Mouse (Mus musculus) neural tube, embryonic 14.5 days (tissue): Measurements from ENCODE around the gene Ap1s2. TPM values are rescaled to one million over a fixed set of nuclear protein-coding genes. Genes with fewer than 3 reads are reported as not detected.
A peak's percentile ranks its signal among the peaks of the same experiment; 100 is the strongest.

Experiments
- ATAC-seq: fragments of 200-750 bp; cut with Nextera tagmentation; 2 replicates; pipeline ENCODE4 v1.8.0; 2017; ENCODE audit warnings: low read depth, mild to moderate bottlenecking, moderate TSS enrichment, moderate library complexity
- H3K27ac ChIP-seq: fragments of 300-500 bp; sonication (generic); 2 replicates; pipeline ENCODE4 v1.5.1; 2014; ENCODE audit warnings: low read depth, mild to moderate bottlenecking, control low read depth, low read length, moderate library complexity, mixed read lengths
- H3K27me3 ChIP-seq: fragments of 300-500 bp; sonication (generic); 2 replicates; pipeline ENCODE4 v1.6.1; 2014; ENCODE audit warnings: low read length; ENCODE audit not compliant: control insufficient read depth, insufficient read depth
- H3K36me3 ChIP-seq: fragments of 300-500 bp; sonication (generic); 2 replicates; pipeline ENCODE4 v1.6.1; 2014; ENCODE audit warnings: low read length, mixed read lengths; ENCODE audit not compliant: control insufficient read depth, insufficient read depth
- H3K4me1 ChIP-seq: fragments of 300-500 bp; sonication (generic); 2 replicates; pipeline ENCODE4 v1.6.1; 2014; ENCODE audit warnings: low read length; ENCODE audit not compliant: control insufficient read depth, insufficient read depth
- H3K4me2 ChIP-seq: fragments of 300-500 bp; sonication (generic); 2 replicates; pipeline ENCODE4 v1.6.1; 2014; ENCODE audit warnings: mild to moderate bottlenecking, low read depth, low read length, control low read depth
- H3K4me3 ChIP-seq: fragments of 300-500 bp; sonication (generic); 2 replicates; pipeline ENCODE4 v1.5.1; 2014; ENCODE audit warnings: low read depth, low read length, control low read depth, mixed read lengths
- H3K9ac ChIP-seq: fragments of 300-500 bp; sonication (generic); replicated peaks from 2 replicates; pipeline ENCODE4 v1.6.1; 2014; ENCODE audit warnings: low read depth, mild to moderate bottlenecking, control low read depth, low read length, mixed read lengths
- H3K9me3 ChIP-seq: fragments of 300-500 bp; sonication (generic); 2 replicates; pipeline ENCODE4 v1.6.1; 2016; ENCODE audit warnings: low read length; ENCODE audit not compliant: control insufficient read depth
- WGBS: fragments of 180-500 bp; shearing (Covaris S2); extraction: QIAGEN DNeasy Blood & Tissue Kit; methylation state at CpG from one replicate; pipeline ENCODE4 v1.1.7; 2014; 5-methylcytosine and 5-hydroxymethylcytosine counted together
- polyA plus RNA-seq: library from polyadenylated mRNA; unstranded; fragments of >200 nt; fragmentation: Nextera tagmentation; extraction: Ambion mirVana; gene quantifications from 2 replicates; pipeline ENCODE4 v1.2.1, GENCODE M21; 2014

Gene Ap1s2
- polyA plus RNA-seq, result 136 and 198 TPM in 2 replicates

DNA sequence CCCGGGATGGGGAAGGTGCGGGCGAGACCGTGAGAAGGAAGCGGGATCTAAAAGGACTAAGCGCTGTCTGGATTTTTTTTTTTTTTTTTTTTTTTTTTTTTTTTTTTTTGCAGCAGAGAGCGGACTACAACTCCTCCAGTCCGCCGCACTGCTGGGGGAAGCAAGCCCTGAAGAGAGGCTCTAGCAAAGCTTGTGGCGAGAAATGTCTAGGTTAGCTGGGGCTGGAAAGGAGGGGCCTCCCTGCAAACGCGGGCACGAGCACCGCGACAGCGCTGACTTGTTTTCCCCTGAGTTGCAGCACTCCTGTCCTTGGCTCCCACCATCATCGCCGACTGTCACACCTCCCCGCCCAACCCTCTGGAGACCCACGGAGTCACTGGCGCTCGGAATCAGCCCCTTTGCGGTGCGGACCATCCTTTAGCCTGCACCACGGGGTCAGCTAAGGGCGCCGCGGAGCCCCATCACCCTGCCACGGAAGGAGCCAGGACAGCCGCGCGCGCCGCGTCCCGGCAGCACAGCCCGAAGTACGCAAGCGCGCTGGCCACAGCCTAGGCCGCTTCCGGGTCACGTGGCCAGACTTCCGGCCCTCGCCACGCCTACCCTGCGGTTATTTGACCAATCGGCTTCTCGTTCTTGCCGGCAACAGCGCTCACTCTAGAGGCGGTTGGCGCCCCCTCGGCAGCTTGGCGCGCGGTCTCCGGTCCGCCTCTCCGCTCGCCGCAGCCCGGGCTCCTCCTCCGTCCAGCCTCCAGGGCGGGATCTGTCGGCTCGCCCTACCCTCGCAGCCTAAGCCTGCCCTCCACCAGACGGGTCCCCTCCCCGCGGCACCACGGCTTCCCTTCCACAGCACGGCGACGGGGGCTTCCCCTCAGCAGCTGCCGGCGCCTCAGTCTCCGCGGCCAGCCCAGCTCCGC lies at the start of gene Ap1s2:
Gene Ap1s2, plus strand, starts transcription at position 681 of the 914 bp plus-strand sequence.
- Histone ChIP-seq H3K4me1 (no peaks in the 10 kb centered on the region), H3K36me3 (no peaks in the 10 kb centered on the region), H3K4me2 (peak within 1 kb of the TSS; percentile 50), H3K27me3 (no peaks in the 10 kb centered on the region), H3K27ac (peak within 1 kb of the TSS; percentile 80), H3K4me3 (peak within 1 kb of the TSS; percentile 58), H3K9me3 (no peaks in the 10 kb centered on the region), H3K9ac (peak within 1 kb of the TSS; percentile 55)
- WGBS, result 19% methylated on average over 77 of the region's 80 CpGs
- peak; percentile 99 for ATAC-seq

DNA sequence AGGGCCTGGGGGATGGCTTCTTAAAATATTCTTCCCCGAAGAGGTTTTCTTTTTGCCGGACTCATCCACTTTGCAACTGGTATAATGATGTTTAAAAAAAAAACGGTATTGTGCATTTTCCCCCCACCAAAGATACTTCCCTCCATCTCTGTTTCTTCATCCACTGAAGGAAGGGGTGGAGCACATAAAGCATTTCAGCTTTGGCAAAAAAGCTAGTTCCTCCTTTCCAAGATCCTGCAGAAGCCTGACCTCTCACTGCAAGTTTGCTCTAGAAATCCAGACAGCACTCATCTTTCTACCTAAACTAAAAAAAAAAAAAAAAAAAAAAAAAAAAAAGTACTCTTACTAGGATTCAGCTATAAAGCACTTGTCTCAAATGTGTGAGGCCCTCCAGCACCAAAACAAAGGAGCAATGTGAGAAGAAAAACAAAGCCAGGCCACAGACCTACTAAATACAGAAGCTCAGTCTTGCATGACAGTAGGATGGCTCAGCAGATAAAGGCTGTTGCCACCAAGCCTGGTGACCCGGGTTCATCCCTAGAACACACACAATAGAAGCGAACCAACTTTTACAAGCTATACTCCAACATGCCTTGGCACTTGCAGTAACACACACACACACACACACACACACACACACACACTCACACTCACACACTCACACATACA lies 41.0 kb upstream of the Ap1s2 start:
- Histone ChIP-seq H3K36me3 (no peaks in the 10 kb centered on the region), H3K27ac (no peak overlapping the region), H3K9ac (no peak overlapping the region), H3K9me3 (no peaks in the 10 kb centered on the region), H3K4me2 (no peak overlapping the region), H3K4me3 (no peak overlapping the region), H3K4me1 (no peaks in the 10 kb centered on the region), H3K27me3 (no peaks in the 10 kb centered on the region)
- 43% methylated on average over 5 of the region's 5 CpGs for WGBS
- ATAC-seq, result no peak

DNA sequence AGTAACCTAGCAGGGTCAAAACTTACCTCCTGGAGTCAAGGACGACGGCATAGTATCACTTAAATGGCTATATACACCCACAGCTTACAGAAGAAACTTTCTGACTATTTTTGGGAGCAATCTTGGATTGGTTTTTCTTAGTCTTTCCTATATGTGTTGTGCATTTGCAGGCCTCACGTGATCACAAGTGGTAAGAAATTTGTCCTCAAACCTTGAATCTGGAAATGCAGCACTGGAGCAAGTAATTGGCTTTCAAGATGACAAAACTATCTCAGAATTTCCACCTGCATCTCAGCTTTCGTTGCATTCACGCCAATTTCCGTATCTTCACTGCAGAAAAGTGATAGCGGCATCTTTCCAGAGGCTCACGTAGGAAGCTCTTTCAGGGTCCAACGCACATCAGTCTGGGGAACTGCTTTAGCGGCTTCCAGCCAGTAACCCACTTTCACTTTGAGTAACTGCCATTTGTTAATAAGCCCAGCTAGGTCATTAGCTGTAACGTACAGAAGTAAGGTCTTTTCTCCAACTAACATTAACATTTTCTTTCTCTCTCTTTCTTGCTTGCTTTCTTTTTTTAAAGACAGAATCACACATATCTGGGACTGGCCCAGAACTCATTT lies 40.0 kb upstream of the Ap1s2 start:
- H3K9ac ChIP-seq, result no peak overlapping the region
- no peak overlapping the region for H3K4me2 ChIP-seq
- H3K36me3 ChIP-seq, result no peaks in the 10 kb centered on the region
- no peaks in the 10 kb centered on the region for H3K4me1 ChIP-seq
- H3K9me3 ChIP-seq, result no peaks in the 10 kb centered on the region
- no peak overlapping the region for H3K4me3 ChIP-seq
- WGBS, result 77% methylated on average over 11 of the region's 11 CpGs
- ATAC-seq, result no peak
- no peaks in the 10 kb centered on the region for H3K27me3 ChIP-seq
- no peak overlapping the region for H3K27ac ChIP-seq

DNA sequence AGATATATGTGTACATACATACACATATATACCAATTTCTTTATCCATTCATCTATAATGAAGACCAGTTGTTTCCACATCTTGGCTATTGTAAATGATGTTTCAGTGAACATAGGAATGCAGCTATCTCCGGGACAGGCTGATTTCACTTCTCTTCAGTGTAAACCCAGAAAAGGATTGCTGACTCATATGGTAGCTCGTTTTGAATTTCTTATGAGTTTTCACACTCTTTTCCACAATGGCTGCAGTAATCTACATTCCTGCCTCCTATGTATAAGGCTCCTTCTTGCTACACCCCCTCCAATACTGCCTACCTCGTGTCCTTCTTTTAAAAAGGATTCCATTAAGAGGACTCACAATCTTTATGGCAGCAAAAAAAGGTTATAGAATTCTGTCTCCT lies 32.9 kb upstream of the Ap1s2 start:
- Histone ChIP-seq H3K27me3 (no peaks in the 10 kb centered on the region), H3K9me3 (no peaks in the 10 kb centered on the region), H3K4me3 (no peak overlapping the region), H3K4me2 (no peak overlapping the region), H3K9ac (no peak overlapping the region), H3K4me1 (no peaks in the 10 kb centered on the region), H3K27ac (no peak overlapping the region), H3K36me3 (no peaks in the 10 kb centered on the region)
- no peak for ATAC-seq
- WGBS, result 89% methylated on average over 3 of the region's 3 CpGs

DNA sequence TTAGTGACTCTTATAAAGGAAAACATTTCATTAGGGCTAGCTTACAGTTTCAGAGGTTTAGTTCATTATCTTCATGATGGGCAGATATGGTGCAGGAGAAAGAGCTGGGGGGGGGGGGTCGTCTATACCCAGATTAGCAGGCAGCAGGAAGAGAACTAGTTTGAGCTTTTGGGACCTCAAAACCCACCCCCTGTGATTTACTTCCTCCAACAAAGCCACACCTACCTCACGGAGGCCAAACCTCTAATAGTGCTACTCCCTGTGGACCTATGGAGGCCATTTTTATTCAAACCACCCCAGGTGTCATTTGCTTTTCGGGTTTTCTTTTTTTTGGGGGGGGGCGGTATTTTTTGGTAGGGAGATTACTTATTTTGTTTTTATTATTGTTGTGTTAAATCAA lies 32.2 kb upstream of the Ap1s2 start:
- Histone ChIP-seq H3K36me3 (no peaks in the 10 kb centered on the region), H3K4me1 (no peaks in the 10 kb centered on the region), H3K4me3 (no peak overlapping the region), H3K27ac (no peak overlapping the region), H3K27me3 (no peaks in the 10 kb centered on the region), H3K9me3 (no peaks in the 10 kb centered on the region), H3K4me2 (no peak overlapping the region), H3K9ac (no peak overlapping the region)
- ATAC-seq, result no peak
- 56% methylated on average over 4 of the region's 4 CpGs for WGBS

DNA sequence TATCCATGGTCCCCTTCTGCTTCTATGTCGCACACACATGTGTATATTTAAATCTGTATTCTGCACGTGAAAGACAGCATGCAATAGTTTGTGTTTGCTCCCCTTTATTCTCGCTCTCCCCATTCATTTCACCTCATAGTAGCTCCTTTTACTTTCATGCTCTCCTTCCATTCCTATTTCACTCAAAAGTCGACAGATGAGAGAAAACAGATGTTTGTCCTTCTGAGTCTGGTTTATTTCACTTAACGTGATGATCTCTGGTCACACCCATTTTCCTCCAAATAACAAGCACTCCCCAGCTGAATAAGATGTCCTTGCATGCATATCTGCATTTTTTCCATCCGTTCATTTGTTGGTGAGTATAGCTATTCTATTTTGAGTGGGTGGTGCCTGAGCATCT lies 29.8 kb upstream of the Ap1s2 start:
- Histone ChIP-seq H3K36me3 (no peaks in the 10 kb centered on the region), H3K4me1 (no peaks in the 10 kb centered on the region), H3K4me3 (no peak overlapping the region), H3K27ac (no peak overlapping the region), H3K27me3 (no peaks in the 10 kb centered on the region), H3K4me2 (no peak overlapping the region), H3K9me3 (no peaks in the 10 kb centered on the region), H3K9ac (no peak overlapping the region)
- no peak for ATAC-seq
- WGBS, result 87% methylated on average over 6 of the region's 6 CpGs

DNA sequence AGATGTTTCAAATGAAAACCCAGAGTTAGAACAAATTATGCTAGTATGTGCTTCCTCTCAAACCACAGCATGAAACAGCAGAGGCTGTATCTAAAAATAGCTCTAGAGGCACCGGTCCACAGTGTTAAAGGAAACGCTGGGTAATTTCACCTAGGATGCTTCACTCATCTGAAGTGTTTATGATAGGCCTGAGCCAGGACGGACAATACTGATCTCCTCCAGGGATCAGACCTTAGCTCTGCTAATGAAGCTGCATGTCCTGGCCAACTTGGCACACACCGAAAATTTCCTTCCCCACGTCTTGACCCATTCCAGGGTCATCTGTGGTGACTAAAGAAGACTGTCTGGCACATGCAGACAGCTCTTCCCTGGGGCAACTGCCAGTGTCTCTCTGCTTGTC lies 29.4 kb upstream of the Ap1s2 start:
- H3K4me2 ChIP-seq, result no peak overlapping the region
- WGBS, result 75% methylated on average over 5 of the region's 5 CpGs

DNA sequence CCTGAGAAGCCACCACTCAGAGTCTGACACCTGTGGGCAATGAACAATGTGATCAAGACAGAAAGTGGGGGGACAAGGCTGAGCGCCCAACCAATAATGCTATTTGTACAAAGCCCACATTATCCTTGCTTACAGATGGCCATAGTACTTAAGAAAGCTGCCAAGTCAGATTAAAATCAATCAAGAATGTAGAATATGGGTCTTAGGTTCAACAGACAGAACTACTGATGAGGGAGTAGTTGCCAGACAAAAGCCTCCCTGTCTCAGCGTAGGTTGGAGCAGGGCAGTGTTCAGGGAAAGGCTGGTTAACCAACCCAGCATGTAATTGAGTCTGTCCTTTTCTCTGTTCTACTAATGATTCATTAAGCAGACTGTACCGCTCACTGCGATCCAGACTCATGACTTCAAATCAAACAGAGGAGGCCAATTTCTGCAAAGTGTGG lies 23.3 kb upstream of the Ap1s2 start:
- Histone ChIP-seq H3K4me3 (no peak overlapping the region), H3K27me3 (no peaks in the 10 kb centered on the region), H3K36me3 (no peaks in the 10 kb centered on the region), H3K9ac (no peak overlapping the region), H3K4me2 (no peak overlapping the region), H3K4me1 (no peaks in the 10 kb centered on the region), H3K27ac (no peak overlapping the region), H3K9me3 (no peaks in the 10 kb centered on the region)
- peak; percentile 68; the same call in 1 of the 2 replicates for ATAC-seq
- 49% methylated on average over 4 of the region's 4 CpGs for WGBS

More for the DNA sequence above, 29.4 kb upstream of the Ap1s2 start:
- no peaks in the 10 kb centered on the region for H3K4me1 ChIP-seq
- no peaks in the 10 kb centered on the region for H3K27me3 ChIP-seq
- no peaks in the 10 kb centered on the region for H3K9me3 ChIP-seq
- no peaks in the 10 kb centered on the region for H3K36me3 ChIP-seq
- no peak overlapping the region for H3K9ac ChIP-seq
- no peak overlapping the region for H3K4me3 ChIP-seq
- no peak for ATAC-seq
- H3K27ac ChIP-seq, result no peak overlapping the region

DNA sequence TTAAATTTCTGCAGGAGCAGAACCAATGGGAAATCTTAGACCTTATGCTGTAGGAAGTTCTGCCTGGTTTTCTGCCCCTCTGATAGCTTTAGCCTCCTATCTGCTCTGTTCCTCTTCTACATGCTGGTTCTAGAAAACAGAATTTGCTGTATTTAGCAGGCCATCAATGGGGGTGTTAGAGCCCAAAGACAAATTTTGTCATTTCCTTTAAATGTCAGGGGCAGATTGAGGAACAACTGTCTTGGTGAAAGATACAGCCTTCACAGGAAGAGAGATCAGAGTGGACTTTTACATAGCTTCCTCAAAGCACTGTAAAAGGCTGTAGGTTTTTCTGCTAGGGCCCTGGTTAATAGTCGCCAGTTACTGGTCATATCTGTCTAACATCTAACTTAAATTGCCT lies 11.5 kb upstream of the Ap1s2 start:
- Histone ChIP-seq H3K9me3 (no peaks in the 10 kb centered on the region), H3K27me3 (no peaks in the 10 kb centered on the region), H3K4me3 (no peak overlapping the region), H3K4me2 (no peak overlapping the region), H3K27ac (no peak overlapping the region), H3K9ac (no peak overlapping the region), H3K36me3 (no peaks in the 10 kb centered on the region), H3K4me1 (no peaks in the 10 kb centered on the region)
- ATAC-seq, result no peak
- WGBS, result 83% methylated on average over 1 of the region's 1 CpGs
